Mouse (Mus musculus) adipocyte (in vitro differentiated cells): ENCODE measurements around the gene Arhgap45.

ENCODE experiments used
- DNase-seq: peaks from one replicate; pipeline ENCODE4 v3.0.0-alpha.2; 2016; ENCODE audit warnings: low spot score

Arhgap45 gene

DNA sequence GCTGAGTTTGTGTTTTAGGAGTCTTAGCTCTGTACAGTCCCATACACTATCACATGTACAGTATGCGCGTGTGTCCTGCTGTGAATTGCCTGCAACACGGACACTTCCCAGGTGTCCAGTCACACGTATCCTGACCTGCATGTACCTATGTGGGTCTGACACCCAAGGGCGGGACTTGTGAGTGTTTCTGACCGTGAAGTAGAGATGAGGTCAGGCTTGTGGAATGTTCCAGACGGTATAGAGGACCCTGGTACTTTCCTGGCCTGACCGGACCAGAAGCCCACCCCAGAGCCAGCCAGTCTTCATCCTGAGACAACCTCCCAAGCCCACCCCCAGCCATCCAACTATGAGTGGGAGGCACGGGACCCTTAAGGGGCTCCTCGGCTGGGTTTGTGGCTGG, 870 bp upstream of the Arhgap45 start:
- DNase-seq: no peak

DNA sequence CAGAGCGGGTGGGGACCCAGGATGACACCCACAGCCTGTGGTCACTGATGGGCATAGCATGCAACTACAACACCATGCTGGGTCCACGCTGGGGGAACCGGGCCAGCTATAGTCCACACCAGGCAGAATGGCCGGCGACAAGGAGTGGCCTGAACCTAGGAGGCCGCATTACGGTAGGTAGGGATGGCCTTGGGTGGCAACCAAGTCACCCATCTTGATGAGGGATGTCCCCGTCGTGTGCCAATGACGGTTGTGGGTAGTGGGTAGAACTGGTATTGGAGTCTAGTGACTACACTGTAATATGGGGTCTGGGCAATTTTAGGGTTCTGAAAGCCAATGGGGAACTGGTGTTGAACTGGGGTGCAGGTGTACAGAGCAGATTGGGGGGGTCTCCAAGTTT, 478 bp downstream of the Arhgap45 start:
- no peak for DNase-seq

DNA sequence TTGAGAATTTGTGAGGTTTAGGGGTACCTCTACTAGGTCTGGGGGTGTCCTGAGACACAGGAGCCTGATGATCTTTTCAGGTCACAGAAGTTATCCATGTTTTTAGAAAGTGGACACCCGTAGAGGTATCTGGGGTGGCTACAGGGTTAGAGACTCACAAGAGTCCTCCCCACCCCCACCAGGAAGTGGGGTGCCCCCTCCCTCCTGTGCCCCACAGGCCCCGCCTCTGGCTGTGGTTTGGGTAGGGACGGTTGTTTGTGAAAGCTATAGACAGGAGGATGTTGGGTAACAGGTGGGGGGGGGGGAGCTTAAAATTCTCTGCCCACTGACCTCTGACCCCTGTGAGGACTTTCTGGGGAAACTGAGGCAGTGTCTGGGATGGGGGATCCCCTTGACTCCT, 908 bp downstream of the Arhgap45 start:
- no peak for DNase-seq

DNA sequence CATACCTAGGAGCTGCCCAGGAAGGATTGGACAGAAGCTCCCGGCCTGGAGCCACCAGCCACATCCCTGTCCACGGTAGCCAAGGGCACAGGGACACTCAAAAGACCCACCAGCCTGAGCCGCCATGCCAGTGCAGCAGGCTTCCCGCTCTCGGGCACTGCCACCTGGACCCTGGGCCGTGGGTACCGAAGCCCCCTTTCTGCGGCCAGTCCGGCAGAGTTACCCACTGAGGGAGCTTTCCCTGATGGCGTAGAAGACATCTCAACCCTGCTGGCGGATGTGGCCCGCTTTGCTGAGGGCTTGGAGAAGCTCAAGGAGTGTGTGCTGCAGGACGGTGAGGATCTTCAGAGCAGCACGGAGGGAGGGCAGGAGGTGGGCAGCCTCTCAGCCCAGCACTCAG, 1.3 kb downstream of the Arhgap45 start:
- no peak for DNase-seq

DNA sequence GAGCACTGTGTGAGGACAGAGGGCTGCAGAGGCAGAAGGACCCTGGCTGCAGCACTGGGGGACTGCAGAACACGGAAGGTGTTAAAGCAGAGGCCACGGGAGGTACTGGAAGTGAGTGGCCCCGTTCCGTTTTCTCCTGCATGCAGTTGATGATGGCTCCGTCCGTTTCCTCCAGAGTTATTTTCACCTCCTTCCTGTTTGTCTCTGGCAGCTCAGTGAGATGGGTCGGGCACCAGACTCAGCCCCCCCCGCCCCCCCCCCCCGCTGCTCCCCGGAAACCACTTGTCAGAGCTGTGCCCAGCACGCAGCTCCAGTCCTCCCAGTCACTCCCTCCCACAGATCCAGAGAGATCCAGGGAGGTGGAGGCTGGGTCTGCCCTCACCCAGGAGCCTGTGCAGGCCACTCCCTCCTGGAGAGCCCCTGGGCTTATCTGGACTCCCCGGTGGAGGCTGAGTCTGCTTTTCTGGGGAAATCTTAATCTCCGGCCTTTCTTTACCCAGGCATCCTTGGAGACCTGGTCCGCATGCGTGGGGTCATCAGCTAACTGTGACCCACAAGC, 2.4 kb downstream of the Arhgap45 start:
- DNase-seq: no peak

DNA sequence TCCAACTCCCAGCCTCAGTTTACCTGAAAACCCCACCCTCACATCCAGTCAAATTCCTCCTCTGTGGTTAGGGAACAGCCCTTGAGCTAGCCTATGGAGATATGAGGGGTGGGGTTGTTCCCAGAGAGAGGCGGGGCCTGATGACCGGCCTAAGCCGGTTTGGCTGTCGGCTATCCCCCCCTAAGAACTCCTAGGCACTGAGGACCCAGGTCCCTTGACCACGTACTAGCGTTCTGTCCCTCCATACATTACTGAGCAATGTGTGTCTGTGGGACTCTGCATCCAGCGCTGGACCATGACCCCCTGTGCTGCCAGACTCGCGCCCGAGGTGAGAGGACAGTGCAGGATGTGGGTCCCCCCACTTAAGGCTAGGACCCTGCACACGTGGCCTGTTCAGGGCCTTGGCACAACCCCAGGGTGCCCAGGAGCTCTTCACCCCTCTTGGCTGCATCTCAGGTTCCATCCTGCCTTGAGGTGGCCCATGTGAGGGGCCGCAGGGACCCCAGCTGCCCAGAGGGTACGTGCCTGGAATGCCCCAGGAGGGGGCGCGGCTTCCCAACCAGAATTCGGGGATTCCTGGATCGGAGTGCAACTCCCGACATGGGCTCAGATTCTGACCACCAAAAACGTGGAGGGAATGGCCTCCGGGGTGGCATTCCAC, 3.1 kb downstream of the Arhgap45 start:
- DNase-seq: no peak

DNA sequence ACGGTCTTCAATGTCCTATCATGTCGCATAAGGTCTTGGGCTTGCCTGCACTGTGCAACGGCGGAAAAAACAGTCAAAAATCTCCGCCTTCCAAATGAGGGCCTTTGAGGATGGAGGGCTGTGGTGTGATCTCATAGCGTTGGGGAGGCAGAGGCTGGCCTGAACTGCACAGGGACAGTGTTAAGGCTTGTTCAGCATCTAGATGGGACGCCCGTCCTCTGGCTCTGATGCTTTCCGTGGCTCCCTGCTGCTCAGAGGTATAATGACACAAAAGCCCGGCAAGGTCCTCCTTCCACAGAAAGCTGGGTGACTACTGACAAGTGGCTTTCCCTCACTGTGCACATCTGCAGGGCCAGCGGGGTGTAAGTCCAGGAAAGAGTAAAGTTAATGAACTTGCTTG, 3.7 kb downstream of the Arhgap45 start:
- no peak for DNase-seq

DNA sequence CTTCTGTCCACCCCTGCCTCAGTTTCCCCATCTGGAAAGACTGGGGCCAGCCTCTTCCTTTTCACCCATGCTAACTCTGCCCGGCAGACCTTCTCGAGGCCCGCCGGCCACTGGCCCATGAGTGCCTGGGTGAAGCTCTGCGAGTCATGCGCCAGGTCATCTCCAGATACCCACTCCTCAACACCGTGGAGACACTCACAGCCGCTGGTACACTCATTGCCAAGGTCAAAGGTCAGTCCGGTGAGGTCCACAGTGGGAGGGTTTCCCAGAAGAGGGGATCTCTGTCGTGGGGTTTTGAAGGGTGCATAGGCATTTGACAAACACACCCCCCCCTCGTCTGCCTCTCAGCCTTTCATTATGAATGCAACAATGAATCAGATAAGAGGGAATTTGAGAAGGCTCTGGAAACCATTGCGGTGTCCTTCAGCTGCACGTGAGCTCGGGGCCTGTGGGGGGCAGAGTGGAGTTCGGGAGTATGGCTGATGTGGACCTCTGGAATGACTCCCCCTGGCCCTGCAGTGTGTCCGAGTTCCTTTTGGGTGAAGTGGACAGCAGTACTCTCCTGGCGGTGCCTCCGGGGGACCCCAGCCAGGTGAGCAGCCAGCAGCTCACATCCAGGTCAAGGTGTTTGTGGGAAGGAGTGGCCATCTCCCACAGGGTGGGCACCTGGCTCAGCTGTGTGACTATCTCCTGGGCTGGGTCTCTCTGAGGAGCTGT, 4.3 kb downstream of the Arhgap45 start:
- no peak for DNase-seq

DNA sequence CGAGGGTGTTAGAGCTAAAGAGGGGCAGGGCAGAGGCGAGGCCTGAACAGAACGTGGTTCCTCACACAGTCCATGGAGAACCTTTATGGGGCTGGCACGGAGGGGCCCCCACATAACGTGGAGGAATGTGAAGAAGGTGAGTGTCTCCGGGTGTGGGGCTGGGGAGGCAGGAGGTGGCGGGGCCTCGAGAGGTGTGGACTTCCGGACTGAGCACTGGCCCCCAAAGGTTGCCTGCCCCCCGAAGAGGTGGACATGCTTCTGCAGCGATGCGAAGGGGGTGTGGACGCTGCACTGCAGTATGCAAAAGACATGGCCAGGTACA, 4.8 kb downstream of the Arhgap45 start:
- DNase-seq: no peak

DNA sequence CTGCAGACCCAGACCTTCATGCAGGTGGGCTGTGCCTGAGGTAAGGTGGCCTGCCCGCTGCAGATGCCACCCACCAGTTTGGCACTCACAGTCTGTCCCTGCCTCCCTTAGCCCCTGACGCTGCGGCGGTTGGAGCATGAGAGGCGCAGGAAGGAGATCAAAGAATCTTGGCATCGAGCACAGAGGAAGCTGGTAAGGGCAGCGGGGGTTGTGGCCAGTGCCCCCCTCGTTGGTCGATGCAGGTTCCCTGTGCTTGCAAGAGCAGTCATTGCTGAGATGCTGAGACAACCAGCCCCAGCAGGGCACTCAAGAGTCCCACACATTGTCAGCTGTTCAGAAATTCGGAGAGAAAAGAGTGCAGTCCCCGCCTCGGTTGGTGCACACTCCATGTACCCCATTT, 5.7 kb downstream of the Arhgap45 start:
- DNase-seq: no peak

DNA sequence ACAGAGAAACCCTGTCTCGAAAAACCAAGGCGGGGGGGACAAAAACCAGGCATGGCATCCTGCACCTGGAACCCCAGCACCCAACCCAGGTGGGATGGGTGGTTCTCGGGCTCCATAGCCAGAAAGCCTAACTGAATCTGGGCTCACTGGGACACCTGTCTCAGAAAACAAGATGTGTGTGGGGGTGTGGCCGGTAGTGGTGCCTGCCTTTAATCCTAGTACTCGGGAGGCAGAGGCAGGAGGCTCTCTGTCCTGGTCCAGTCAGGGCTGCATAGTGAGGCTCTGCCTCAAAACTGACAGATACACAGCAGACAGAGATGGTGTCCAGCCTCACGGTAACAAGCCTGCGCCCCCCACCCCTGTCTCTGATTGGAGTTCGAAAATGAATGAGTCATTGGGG, 6.4 kb downstream of the Arhgap45 start:
- DNase-seq: no peak

DNA sequence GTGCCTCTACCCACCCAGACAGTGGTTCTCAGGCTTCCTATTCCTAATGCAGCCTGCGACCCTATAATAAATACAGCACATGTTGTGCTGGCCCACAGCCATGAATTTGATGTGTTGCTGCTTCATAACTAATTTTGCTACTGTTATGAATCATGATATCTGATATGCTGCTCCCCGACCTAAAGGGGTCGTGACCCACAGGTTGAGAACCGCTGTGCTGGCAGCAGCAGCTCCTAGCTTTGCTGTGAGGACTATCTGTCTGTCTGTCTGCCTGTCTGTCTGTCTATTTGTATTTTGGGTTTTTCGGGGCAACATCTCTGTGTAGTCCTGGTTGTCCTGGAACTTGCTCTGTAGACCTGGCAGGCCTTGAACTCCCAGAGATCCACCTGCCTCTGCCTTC, 7.3 kb downstream of the Arhgap45 start:
- DNase-seq: no peak

DNA sequence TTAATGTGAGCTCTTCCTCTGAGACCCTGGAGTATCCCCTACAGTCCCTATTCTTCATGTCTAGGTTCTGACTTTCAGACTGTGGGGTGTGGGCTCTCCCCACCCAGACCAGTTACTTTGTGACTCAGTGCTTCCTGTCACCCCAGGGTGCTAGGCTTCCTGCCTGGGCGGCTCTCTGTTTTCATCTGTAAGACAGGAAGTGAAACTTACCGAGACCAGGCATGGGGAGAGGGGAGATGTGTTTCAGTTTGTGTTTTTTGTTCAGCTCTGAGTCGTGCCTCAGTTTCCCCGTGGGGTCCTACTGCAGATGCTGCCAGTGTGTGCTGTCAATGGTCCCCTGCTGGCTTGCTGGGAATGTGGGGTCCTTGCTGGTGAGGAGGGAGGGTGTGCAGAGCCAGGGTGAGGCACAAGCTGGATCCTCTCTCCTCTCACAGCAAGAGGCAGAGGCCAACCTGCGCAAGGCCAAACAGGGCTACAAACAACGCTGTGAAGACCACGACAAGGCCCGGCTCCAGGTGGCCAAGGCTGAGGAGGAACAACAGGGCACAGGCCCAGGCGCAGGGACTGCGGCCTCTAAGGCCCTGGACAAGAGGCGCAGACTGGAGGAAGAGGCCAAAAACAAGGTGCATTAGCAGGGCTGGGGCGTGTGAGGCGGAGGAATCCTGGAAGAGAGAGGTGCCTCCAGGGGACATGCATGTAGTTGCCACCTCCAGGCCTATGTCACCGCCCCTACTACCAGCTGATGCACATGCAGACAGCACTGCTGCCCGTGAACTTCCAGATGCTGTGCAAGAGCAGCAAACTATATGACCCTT, 8.0 kb downstream of the Arhgap45 start:
- no peak for DNase-seq

DNA sequence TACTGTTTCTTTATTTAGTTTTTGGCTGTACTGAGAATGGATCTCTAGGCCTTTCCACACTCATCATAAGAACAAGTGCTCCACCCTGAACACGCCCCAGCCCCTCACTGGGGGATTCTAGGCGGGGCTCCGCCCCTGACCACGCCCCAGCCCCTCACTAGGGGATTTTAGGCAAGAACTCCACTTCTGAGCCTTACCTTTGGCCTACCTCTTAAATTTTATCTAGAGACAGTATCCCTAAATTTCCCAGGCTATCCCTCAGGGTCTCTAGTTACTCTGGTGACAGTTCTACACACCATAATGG, 8.5 kb downstream of the Arhgap45 start:
- DNase-seq: no peak

DNA sequence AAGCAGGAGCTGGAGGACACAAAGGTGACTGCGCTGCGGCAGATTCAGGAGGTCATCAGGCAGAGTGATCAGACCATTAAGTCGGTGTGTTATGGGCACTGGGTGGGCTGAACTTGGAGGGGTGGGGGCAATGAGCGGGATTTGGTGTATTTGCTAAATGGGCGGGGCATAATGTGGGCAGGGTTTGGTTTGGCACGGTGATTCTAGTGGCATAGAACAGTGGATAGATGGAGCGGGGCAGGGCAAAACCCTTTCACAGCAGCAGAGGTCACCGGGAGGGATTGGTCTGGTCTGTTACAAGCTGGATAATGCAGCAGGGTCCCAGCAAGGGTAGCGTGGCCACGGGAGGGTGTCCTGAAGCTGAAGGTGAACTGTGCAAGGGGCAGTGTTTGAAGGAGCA, 9.0 kb downstream of the Arhgap45 start:
- DNase-seq: no peak

DNA sequence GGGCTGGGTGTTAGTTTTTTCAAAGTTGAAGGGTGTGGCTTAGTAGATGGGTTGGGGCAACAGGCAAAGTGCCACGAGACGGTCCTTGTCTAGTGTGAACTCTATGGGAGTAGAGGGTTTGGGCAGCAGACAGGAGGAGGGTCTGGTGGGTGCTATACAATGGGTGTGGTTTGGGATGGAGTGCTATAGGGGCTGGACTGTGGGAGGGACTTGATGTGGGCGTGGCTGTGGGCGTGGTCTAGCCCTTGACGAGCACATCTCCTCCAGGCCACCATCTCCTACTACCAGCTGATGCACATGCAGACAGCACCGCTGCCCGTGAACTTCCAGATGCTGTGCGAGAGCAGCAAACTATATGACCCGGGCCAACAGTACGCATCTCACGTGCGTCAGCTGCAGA, 9.4 kb downstream of the Arhgap45 start:
- no peak for DNase-seq

DNA sequence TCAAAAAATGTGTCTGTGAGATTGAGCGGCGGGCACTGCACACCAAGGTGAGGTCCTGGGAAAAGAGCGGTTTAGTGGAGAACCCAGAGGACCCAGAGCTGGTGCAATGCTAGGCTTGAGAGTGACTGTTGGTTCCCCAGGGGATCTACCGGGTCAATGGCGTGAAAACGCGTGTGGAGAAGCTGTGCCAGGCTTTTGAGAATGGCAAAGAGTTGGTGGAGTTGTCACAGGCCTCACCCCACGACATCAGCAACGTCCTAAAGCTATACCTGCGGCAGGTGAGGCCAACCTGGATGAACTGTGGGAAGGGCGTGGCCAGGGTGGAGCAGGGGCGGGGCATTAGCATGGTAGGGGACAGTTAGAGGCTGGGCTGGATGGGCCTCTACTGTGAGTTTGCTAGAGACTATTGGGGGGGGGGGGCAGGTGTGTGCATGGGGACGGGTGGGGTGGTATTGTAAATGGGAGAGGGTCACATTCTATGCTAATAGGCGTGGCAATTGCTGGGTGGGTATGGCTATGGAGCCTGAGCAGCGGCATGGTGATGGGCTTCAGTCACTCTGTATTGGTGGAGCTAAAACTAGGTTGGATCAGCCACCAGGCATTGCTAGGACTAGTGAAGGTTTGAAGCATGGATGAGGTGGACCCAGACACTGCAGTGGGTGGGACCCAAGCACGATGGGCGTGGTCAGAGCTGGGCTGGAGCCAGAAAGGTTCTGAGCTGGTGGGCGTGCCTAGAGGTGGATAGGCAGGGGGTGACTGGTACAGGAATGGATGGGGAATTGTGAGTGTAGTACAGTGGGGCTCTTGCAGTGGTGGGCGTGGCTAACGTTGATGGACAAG, 11.4 kb downstream of the Arhgap45 start:
- DNase-seq: no peak

DNA sequence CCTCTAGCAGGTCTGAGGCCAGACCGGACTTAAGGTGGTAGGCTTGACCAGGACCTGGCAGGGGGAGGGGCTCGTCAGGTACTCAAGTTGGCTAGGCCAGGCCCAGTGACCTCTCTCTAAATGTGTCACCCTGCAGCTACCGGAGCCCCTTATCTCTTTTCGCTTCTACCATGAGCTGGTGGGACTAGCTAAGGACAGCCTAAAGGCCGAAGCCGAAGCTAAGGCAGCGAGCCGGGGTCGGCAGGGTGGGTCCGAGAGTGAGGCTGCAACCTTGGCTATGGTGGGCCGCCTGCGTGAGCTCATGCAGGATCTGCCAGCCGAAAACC, 12.0 kb downstream of the Arhgap45 start:
- no peak for DNase-seq

DNA sequence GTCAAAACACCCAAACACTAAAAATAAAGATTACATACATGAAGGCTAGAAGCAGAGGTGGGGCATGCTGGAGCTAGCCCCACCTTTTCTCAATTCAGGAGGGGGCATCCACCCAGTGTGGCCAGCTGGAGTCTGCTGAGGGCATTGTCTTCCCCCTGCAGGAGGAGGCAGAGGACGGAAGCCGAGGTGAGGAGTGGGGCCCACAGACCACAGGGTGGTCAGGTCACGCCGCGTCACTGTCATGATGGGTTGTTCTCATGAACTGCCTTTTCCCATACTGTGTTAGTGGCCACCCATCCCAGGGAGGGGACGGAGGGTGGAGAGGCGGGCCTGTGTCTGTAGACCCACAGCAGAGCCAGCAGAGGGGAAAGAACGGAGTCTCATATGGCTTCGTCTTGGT, 13.7 kb downstream of the Arhgap45 start:
- no peak for DNase-seq

DNA sequence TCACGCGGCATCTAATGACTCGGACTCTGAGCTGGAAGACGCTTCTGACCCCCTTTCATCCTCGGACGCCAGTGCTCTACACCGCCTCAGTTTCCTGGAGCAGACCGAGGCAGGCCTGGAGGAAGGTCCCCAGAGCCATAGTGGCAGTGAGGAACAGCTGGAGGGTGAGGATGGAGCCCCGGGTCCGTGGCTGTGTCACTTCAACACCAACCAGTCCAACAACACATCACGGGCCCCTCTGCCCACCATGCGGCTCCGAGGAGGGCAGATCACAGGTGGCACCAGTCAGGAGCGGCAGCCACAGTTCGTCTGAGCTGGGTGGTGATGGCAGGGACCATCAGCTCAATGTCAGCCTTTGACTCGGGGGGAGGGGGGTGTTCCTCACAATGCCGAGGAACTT, 14.3 kb downstream of the Arhgap45 start:
- no peak for DNase-seq

DNA sequence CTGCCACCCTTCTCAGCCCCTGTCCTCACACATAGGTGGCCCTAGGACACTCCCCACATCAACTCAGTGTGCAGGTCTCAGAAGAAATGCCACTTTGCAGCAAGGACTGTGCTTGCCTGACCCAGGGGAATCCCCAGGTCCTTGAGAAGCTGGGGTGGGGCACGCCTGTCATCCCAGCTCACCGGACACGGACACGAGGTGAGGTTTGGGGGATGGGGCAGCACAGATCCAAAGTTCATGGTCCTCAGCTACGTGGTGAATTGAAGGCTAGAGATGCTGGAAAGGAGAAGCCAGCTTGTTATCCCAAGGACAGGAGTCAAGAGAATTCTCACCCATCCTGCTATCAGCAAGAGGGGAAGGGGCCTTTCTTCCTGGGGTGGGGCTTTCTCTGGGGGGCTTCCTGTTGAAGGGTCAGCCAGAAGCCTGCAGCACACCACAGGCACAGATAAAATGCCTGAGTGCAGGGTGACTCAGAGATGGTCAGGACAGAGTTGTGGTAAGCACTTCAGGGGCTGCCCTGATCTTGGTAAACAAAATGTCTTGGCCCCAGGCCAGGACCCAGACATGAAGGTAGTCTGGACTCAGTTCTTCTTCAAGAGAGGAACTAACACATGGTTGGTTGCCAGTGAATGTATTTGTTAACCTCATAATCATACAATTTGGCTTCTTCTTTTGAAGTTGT, 16.5 kb downstream of the Arhgap45 start:
- DNase-seq: no peak
